Mouse (Mus musculus): ENCODE measurements around the gene Lyar.

Gene Lyar

GRCm38 (mm10) chr5:38220328-38220912 is at the start of gene Lyar, which contains the start of gene Zbtb49:
Lyar (plus strand) TSS chr5:38220470.
Zbtb49 (minus strand) TSS chr5:38220457.
- DNase-seq (ENCODE audit: low spot score): peak; percentile 93

GRCm38 (mm10) chr5:38173766-38174165 is 46.5 kb upstream of the Lyar start:
- DNase-seq (ENCODE audit: low spot score): no peak

GRCm38 (mm10) chr5:38174256-38174912 is 45.9 kb upstream of the Lyar start:
- no peak for DNase-seq (ENCODE audit: low spot score)

GRCm38 (mm10) chr5:38184688-38185285 is 35.5 kb upstream of the Lyar start:
- DNase-seq (ENCODE audit: low spot score): no peak

GRCm38 (mm10) chr5:38187006-38187405 is 33.3 kb upstream of the Lyar start:
- DNase-seq (ENCODE audit: low spot score): no peak

- DNase-seq (ENCODE audit: low spot score): no peak
Observed at GRCm38 (mm10) chr5:38190907-38191306, 29.4 kb upstream of the Lyar start.

- DNase-seq (ENCODE audit: low spot score): no peak
Observed at GRCm38 (mm10) chr5:38194946-38195345, 25.3 kb upstream of the Lyar start.

- DNase-seq (ENCODE audit: low spot score): no peak
Observed at GRCm38 (mm10) chr5:38195941-38196340, 24.3 kb upstream of the Lyar start.

- peak; percentile 91 for DNase-seq (ENCODE audit: low spot score)
Observed at GRCm38 (mm10) chr5:38196821-38197481, 23.3 kb upstream of the Lyar start.

GRCm38 (mm10) chr5:38197482-38197823 is 22.8 kb upstream of the Lyar start:
- DNase-seq (ENCODE audit: low spot score): peak; percentile 89

GRCm38 (mm10) chr5:38199686-38200085 is 20.6 kb upstream of the Lyar start:
- DNase-seq (ENCODE audit: low spot score): no peak

- DNase-seq (ENCODE audit: low spot score): no peak
Observed at GRCm38 (mm10) chr5:38205303-38205726, 15.0 kb upstream of the Lyar start.

GRCm38 (mm10) chr5:38208985-38209384 is 11.3 kb upstream of the Lyar start:
- DNase-seq (ENCODE audit: low spot score): no peak

- no peak for DNase-seq (ENCODE audit: low spot score)
Observed at GRCm38 (mm10) chr5:38211691-38212090, 8.6 kb upstream of the Lyar start.

- no peak for DNase-seq (ENCODE audit: low spot score)
Observed at GRCm38 (mm10) chr5:38213009-38213408, 7.3 kb upstream of the Lyar start.

- DNase-seq (ENCODE audit: low spot score): peak; percentile 54
Observed at GRCm38 (mm10) chr5:38219771-38220307, 431 bp upstream of the Lyar start.

- DNase-seq (ENCODE audit: low spot score): no peak
Observed at GRCm38 (mm10) chr5:38235422-38235821, 15.2 kb downstream of the Lyar start.

GRCm38 (mm10) chr5:38236627-38237026 is 16.4 kb downstream of the Lyar start:
- DNase-seq (ENCODE audit: low spot score): no peak

- no peak for DNase-seq (ENCODE audit: low spot score)
Observed at GRCm38 (mm10) chr5:38240727-38241472, 20.6 kb downstream of the Lyar start.

GRCm38 (mm10) chr5:38241473-38241834 is 21.2 kb downstream of the Lyar start:
- DNase-seq (ENCODE audit: low spot score): no peak

GRCm38 (mm10) chr5:38241966-38242365 is 21.7 kb downstream of the Lyar start:
- no peak for DNase-seq (ENCODE audit: low spot score)

- DNase-seq (ENCODE audit: low spot score): no peak
Observed at GRCm38 (mm10) chr5:38255195-38255594, 34.9 kb downstream of the Lyar start.
